Mouse (Mus musculus): ENCODE results near the gene Habp4. TPM values are rescaled to one million over a fixed set of nuclear protein-coding genes. Genes with fewer than 3 reads are reported as not detected.

The Habp4 gene
- polyA plus RNA-seq, 1 experiment from 2014 or later = 24.2 TPM

DNA sequence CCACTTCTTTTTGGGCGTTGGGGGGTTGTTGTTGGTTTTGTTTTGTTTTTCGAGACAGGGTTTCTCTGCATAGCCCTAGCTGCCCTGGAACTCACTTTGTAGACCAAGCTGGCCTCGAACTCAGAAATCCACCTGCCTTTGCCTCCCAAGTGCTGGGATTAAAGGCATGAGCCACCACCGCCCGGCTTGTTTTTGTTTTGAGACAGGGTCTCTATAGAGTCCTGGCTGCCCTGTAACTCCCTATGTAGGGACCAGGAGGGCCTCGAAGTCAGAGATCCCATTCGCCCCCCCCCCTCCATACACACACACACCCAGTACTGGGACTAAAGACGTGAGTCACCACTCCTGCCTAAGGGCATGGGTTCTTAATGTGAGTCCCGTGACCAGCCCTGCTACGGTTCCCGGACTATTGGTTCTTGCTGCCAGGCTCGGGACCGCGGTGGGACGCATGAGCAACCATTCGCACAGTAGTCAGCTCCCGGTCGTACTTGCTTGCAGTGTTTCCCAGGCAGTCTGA is 7.8 kb upstream of the Habp4 start:
- H3K9me3 ChIP-seq = no peaks in the 10 kb centered on the region
- DNase-seq (ENCODE audit: low spot score) = peak; percentile 67
- H3K4me3 ChIP-seq = peak overlapping the region; percentile 95
- H3K27ac ChIP-seq = peak overlapping the region; percentile 94
- WGBS = under 1% methylated on average over 18 of the region's 18 CpGs
- H3K4me1 ChIP-seq (replicated peaks) = peaks cover 54% of the 10 kb centered on the region
- H3K36me3 ChIP-seq = no peaks in the 10 kb centered on the region; the same call in 1 of the 2 replicates
- H3K27me3 ChIP-seq (ENCODE audit: insufficient read depth, poor library complexity, severe bottlenecking) = no peaks in the 10 kb centered on the region

DNA sequence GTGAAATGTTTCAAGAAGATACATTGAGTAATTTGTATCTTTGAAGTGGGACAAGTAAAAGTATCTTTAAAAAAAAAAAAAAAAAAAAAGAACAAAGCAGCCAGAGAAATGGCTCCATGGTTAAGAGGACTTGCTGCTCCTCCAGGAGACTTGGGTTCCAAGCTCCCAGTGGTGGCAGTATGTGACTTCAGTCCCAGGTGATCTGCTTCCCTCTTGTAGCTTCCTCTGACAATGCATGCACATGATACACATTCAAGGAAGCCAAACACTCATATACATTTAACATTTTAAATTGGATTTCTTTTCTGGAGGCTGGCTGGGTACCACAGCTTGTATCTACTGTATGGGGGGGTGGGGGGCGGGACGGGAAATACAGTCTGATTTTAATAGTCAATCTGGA is 7.0 kb upstream of the Habp4 start:
- no peak for DNase-seq (ENCODE audit: low spot score)
- no peaks in the 10 kb centered on the region; the same call in 1 of the 2 replicates for H3K36me3 ChIP-seq
- H3K27me3 ChIP-seq (ENCODE audit: insufficient read depth, poor library complexity, severe bottlenecking) = peaks cover 5% of the 10 kb centered on the region
- H3K9me3 ChIP-seq = no peaks in the 10 kb centered on the region
- H3K4me1 ChIP-seq (replicated peaks) = peaks cover 46% of the 10 kb centered on the region
- whole genome bisulfite sequencing = 64% methylated on average over 2 of the region's 2 CpGs
- H3K27ac ChIP-seq = no peak overlapping the region
- H3K4me3 ChIP-seq = no peak overlapping the region

- WGBS = 10% methylated on average over 1 of the region's 1 CpGs
- Histone ChIP-seq H3K36me3 (no peaks in the 10 kb centered on the region; the same call in 1 of the 2 replicates), H3K4me1 (replicated peaks) (peaks cover 41% of the 10 kb centered on the region), H3K27me3 (ENCODE audit: insufficient read depth, poor library complexity, severe bottlenecking) (peaks cover 10% of the 10 kb centered on the region), H3K9me3 (no peaks in the 10 kb centered on the region), H3K27ac (no peak overlapping the region), H3K4me3 (no peak overlapping the region)
- DNase-seq (ENCODE audit: low spot score) = peak; percentile 31
These were observed 6.5 kb upstream of the Habp4 start for GRCm38 (mm10) chr13:64155171-64155571.

- H3K4me1 ChIP-seq (replicated peaks) = peaks cover 30% of the 10 kb centered on the region
- DNase-seq (ENCODE audit: low spot score) = no peak
These were observed 4.7 kb upstream of the Habp4 start for GRCm38 (mm10) chr13:64156966-64157365.

DNA sequence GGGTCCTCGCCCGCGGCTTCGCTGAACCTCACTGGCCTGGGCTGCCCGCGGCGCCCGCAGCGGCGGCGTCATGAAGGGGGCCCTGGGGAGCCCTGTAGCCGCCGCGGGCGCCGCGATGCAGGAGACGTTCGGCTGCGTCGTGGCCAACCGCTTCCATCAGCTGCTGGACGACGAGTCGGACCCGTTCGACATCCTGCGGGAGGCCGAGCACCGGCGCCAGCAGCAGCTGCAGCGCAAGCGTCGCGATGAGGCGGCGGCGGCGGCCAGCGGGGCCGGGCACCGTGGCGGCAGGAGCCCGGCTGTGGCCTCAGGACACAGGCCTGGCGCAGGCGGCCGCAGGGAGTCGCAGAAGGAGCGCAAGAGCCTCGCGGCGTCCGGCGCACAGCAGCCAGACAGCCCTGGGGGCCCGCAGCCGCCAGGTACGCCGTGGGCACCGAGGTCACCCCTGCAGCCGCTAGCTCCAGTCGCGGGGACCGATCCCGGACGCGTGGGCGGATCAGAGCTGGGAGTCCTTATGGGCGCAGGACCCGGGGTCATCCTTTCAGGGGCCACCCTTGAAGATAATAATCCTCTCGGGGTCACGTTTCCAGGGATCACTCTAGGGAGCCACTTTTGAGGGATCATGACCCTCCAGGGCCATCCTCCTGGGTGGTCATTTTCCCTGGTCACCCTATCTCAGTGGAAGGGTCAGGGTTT is 440 bp downstream of the Habp4 start:
- DNase-seq (ENCODE audit: low spot score) = no peak
- H3K4me1 ChIP-seq (replicated peaks) = peaks cover 21% of the 10 kb centered on the region
- peak overlapping the region; percentile 90 for H3K27ac ChIP-seq
- peaks cover 36% of the 10 kb centered on the region for H3K27me3 ChIP-seq (ENCODE audit: insufficient read depth, poor library complexity, severe bottlenecking)
- under 1% methylated on average over 71 of the region's 71 CpGs for WGBS
- peak overlapping the region; percentile 86 for H3K4me3 ChIP-seq
- H3K9me3 ChIP-seq = peaks cover 4% of the 10 kb centered on the region; the same call in 1 of the 2 replicates
- H3K36me3 ChIP-seq = peaks cover 11% of the 10 kb centered on the region

More at GRCm38 (mm10) chr13:64156966-64157365, 4.7 kb upstream of the Habp4 start:
- Histone ChIP-seq H3K27ac (no peak overlapping the region), H3K36me3 (no peaks in the 10 kb centered on the region), H3K27me3 (ENCODE audit: insufficient read depth, poor library complexity, severe bottlenecking) (peaks cover 16% of the 10 kb centered on the region), H3K4me3 (no peak overlapping the region), H3K9me3 (no peaks in the 10 kb centered on the region)

- peak overlapping the region; percentile 86 for H3K4me3 ChIP-seq
- H3K27ac ChIP-seq = peak overlapping the region; percentile 90
- H3K27me3 ChIP-seq (ENCODE audit: insufficient read depth, poor library complexity, severe bottlenecking) = peaks cover 36% of the 10 kb centered on the region
- H3K36me3 ChIP-seq = peaks cover 17% of the 10 kb centered on the region
- WGBS = 1% methylated on average over 14 of the region's 14 CpGs
- H3K4me1 ChIP-seq (replicated peaks) = peaks cover 21% of the 10 kb centered on the region
- DNase-seq (ENCODE audit: low spot score) = peak; percentile 51
- peaks cover 9% of the 10 kb centered on the region; the same call in 1 of the 2 replicates for H3K9me3 ChIP-seq
These were observed 1.0 kb downstream of the Habp4 start for GRCm38 (mm10) chr13:64162626-64163025.

DNA sequence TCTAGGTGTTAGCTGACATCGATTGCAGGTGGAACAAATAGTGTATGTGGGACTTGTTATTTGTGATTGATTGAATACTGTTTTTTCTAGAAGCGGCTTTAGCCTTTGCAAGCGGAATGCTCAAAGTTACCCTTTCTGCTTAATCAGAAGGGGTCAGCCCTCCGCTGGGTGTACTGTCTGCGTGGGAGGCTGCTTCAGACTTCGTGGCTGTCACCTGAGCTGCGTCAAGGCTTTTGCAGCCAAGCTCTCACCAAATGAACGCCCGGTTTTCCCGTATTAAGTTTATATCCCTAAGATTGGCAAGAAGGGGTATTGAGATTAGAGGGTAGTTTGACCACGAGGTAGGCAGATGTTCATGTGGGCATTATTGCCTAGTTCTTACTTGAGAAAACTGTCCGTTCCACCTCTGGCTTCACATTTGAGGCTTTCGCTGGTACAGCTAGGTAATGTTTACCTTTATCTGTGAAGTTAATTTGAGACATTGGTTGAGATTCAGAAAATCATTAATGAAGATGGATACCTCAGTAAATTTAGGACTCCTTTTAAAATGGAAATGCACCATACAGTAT is 1.6 kb downstream of the Habp4 start:
- peaks cover 21% of the 10 kb centered on the region for H3K4me1 ChIP-seq (replicated peaks)
- H3K27me3 ChIP-seq (ENCODE audit: insufficient read depth, poor library complexity, severe bottlenecking) = peaks cover 36% of the 10 kb centered on the region
- 24% methylated on average over 13 of the region's 13 CpGs for WGBS
- H3K36me3 ChIP-seq = peaks cover 18% of the 10 kb centered on the region
- DNase-seq (ENCODE audit: low spot score) = no peak
- H3K27ac ChIP-seq = no peak overlapping the region; the same call in 1 of the 2 replicates
- peak overlapping the region; percentile 86 for H3K4me3 ChIP-seq
- H3K9me3 ChIP-seq = peaks cover 11% of the 10 kb centered on the region

- no peak for DNase-seq (ENCODE audit: low spot score)
- 92% methylated on average over 25 of the region's 25 CpGs for WGBS
- Histone ChIP-seq H3K9me3 (peaks cover 52% of the 10 kb centered on the region), H3K36me3 (peaks cover 83% of the 10 kb centered on the region), H3K4me1 (replicated peaks) (no peaks in the 10 kb centered on the region), H3K27ac (no peak overlapping the region), H3K27me3 (ENCODE audit: insufficient read depth, poor library complexity, severe bottlenecking) (no peaks in the 10 kb centered on the region), H3K4me3 (no peak overlapping the region)
These were observed 8.1 kb downstream of the Habp4 start for GRCm38 (mm10) chr13:64169746-64170145.

- 80% methylated on average over 7 of the region's 7 CpGs for WGBS
- DNase-seq (ENCODE audit: low spot score) = no peak
- no peak overlapping the region for H3K4me3 ChIP-seq
- H3K27ac ChIP-seq = no peak overlapping the region
- H3K4me1 ChIP-seq (replicated peaks) = peaks cover 13% of the 10 kb centered on the region
- no peaks in the 10 kb centered on the region for H3K27me3 ChIP-seq (ENCODE audit: insufficient read depth, poor library complexity, severe bottlenecking)
- H3K36me3 ChIP-seq = peaks cover 71% of the 10 kb centered on the region
- H3K9me3 ChIP-seq = no peaks in the 10 kb centered on the region
These were observed 16.4 kb downstream of the Habp4 start for GRCm38 (mm10) chr13:64178000-64178399.

GRCm38 (mm10) chr13:64178746-64179652 is 17.4 kb downstream of the Habp4 start:
- peaks cover 13% of the 10 kb centered on the region for H3K4me1 ChIP-seq (replicated peaks)
- DNase-seq (ENCODE audit: low spot score) = no peak
- no peak overlapping the region; the same call in 1 of the 2 replicates for H3K27ac ChIP-seq
- H3K36me3 ChIP-seq = peaks cover 64% of the 10 kb centered on the region
- no peak overlapping the region for H3K4me3 ChIP-seq
- 72% methylated on average over 13 of the region's 13 CpGs for WGBS
- no peaks in the 10 kb centered on the region for H3K27me3 ChIP-seq (ENCODE audit: insufficient read depth, poor library complexity, severe bottlenecking)
- H3K9me3 ChIP-seq = no peaks in the 10 kb centered on the region

DNA sequence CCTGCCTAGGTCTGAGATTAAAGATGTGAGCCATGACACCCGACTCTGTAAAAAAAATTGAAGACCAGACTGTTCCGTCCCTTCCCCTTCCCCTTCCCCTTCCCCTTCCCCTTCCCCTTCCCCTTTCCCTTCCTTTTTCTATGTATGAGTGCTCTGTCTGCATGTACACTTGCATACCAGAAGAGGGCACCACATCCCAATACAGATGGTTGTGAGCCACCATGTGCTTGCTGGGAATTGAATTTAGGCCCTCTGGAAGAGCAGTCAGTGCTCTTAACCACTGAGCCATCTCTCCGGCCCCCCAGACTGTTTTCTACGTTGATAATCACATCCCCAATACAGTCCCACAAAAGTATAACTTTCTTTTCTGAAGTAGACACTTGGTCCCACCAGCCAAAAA is 18.7 kb downstream of the Habp4 start:
- Histone ChIP-seq H3K4me1 (replicated peaks) (peaks cover 13% of the 10 kb centered on the region), H3K9me3 (no peaks in the 10 kb centered on the region), H3K4me3 (no peak overlapping the region), H3K27me3 (ENCODE audit: insufficient read depth, poor library complexity, severe bottlenecking) (no peaks in the 10 kb centered on the region), H3K27ac (no peak overlapping the region), H3K36me3 (peaks cover 67% of the 10 kb centered on the region)
- WGBS = 87% methylated on average over 4 of the region's 4 CpGs
- DNase-seq (ENCODE audit: low spot score) = no peak

DNA sequence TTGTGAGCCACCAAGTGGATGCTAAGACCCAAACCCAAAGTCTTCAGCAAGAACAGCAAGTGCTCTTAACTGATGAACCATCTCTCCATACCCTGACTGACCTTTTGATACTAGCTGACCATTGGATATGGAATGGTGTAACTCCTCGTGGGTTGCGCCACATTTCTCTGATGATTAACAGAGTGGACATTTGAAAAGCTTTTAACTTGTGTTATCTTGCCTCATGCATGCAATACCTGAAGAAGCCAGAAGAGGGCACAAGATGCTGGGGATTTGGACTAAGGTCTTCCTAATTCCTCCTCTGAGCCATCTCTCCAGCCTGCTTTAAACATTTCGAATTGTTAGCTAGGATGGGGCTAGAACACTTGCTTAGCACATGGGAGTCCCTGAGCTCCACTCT is 19.3 kb downstream of the Habp4 start:
- Histone ChIP-seq H3K4me3 (no peak overlapping the region), H3K27ac (no peak overlapping the region), H3K9me3 (no peaks in the 10 kb centered on the region), H3K4me1 (replicated peaks) (peaks cover 13% of the 10 kb centered on the region), H3K36me3 (peaks cover 71% of the 10 kb centered on the region), H3K27me3 (ENCODE audit: insufficient read depth, poor library complexity, severe bottlenecking) (no peaks in the 10 kb centered on the region)
- 88% methylated on average over 3 of the region's 3 CpGs for WGBS
- DNase-seq (ENCODE audit: low spot score) = peak; percentile 42
